Mouse (Mus musculus) MEL (cell line): Measurements from ENCODE around the gene Tppp2.
A peak's percentile ranks its signal among the peaks of the same experiment; 100 is the strongest.

Experiments
- CTCF ChIP-seq, 3 experiments: IDR thresholded peaks in 2 of 3; conservative IDR thresholded peaks in 1 of 3; 2 replicates each; pipeline ENCODE4 v1.5.1; 2011 to 2012; ENCODE audit warnings: low read length in 3 of 3, low read depth in 2 of 3, mild to moderate bottlenecking in 2 of 3, improper control_type of control experiment in 1 of 3, inconsistent platforms in 1 of 3, mixed read lengths in 1 of 3, moderate library complexity in 1 of 3; ENCODE audit not compliant: control insufficient read depth in 1 of 3, insufficient read depth in 1 of 3, poor library complexity in 1 of 3, severe bottlenecking in 1 of 3
- E2F4 ChIP-seq: IDR thresholded peaks from 2 replicates; pipeline ENCODE4 v1.6.1; 2011; ENCODE audit warnings: low read depth, low read length, improper control_type of control experiment, borderline replicate concordance
- ETS1 ChIP-seq: IDR thresholded peaks from 2 replicates; pipeline ENCODE4 v1.6.1; 2012; ENCODE audit warnings: low read depth, mild to moderate bottlenecking, inconsistent platforms, low read length, improper control_type of control experiment, moderate library complexity
- GABPA ChIP-seq: IDR thresholded peaks from 2 replicates; pipeline ENCODE4 v1.6.1; 2012; ENCODE audit warnings: low read depth, mild to moderate bottlenecking, inconsistent platforms, low read length, improper control_type of control experiment, moderate library complexity
- GATA1 ChIP-seq: IDR thresholded peaks from 2 replicates; pipeline ENCODE4 v1.6.1; 2011; ENCODE audit warnings: low read depth, low read length, improper control_type of control experiment
- HCFC1 ChIP-seq: IDR thresholded peaks from 2 replicates; pipeline ENCODE4 v1.6.1; 2012; ENCODE audit warnings: low read depth, mild to moderate bottlenecking, inconsistent platforms, low read length, improper control_type of control experiment, moderate library complexity
- MYC ChIP-seq: IDR thresholded peaks from 2 replicates; pipeline ENCODE4 v1.6.1; 2011; ENCODE audit warnings: low read depth, mild to moderate bottlenecking, low read length, improper control_type of control experiment, moderate library complexity
- POLR2A ChIP-seq, 2 experiments: IDR thresholded peaks; 2 replicates each; pipeline ENCODE4 v1.6.1; 2011 to 2012; ENCODE audit warnings: low read length in 2 of 2, mild to moderate bottlenecking in 2 of 2, control low read depth in 1 of 2, improper control_type of control experiment in 1 of 2, low read depth in 1 of 2, moderate library complexity in 1 of 2; ENCODE audit not compliant: control insufficient read depth in 1 of 2, insufficient read depth in 1 of 2, poor library complexity in 1 of 2
- RCOR1 ChIP-seq: IDR thresholded peaks from 2 replicates; pipeline ENCODE4 v1.6.1; 2012; ENCODE audit warnings: low read depth, mild to moderate bottlenecking, inconsistent platforms, low read length, improper control_type of control experiment
- SMC3 ChIP-seq: IDR thresholded peaks from 2 replicates; pipeline ENCODE4 v1.6.1; 2011; ENCODE audit warnings: low read depth, low read length, improper control_type of control experiment
- TAL1 ChIP-seq: IDR thresholded peaks from 2 replicates; pipeline ENCODE4 v1.6.1; 2012; ENCODE audit warnings: mild to moderate bottlenecking, inconsistent platforms, low read length, moderate library complexity, mixed read lengths
- USF1 ChIP-seq: IDR thresholded peaks from 2 replicates; pipeline ENCODE4 v1.6.1; 2014; ENCODE audit warnings: low read depth, mild to moderate bottlenecking, inconsistent platforms, low read length, improper control_type of control experiment, moderate library complexity
- USF2 ChIP-seq, 2 experiments: IDR thresholded peaks; 2 replicates each; pipeline ENCODE4 v1.6.1; 2011 to 2012; ENCODE audit warnings: improper control_type of control experiment in 2 of 2, low read length in 2 of 2, borderline replicate concordance in 1 of 2, inconsistent platforms in 1 of 2, low read depth in 1 of 2, mild to moderate bottlenecking in 1 of 2; ENCODE audit not compliant: insufficient read depth in 1 of 2

GRCm38 (mm10) chr14:51913062-51913959, 4.9 kb upstream of the Tppp2 start:
- TF ChIP-seq POLR2A (IDR thresholded peaks at IDR 0.05; ENCODE audit: control insufficient read depth in 1 of 2, insufficient read depth in 1 of 2, low read depth in 1 of 2, low read length in 2 of 2, poor library complexity in 1 of 2) (peak in 1 of 2 experiments; percentile 8; a peak in 1 of 4 replicates), CTCF (IDR thresholded peaks at IDR 0.05 in 2 of 3, conservative IDR thresholded peaks at IDR 0.05 in 1 of 3; ENCODE audit: control insufficient read depth in 1 of 3, insufficient read depth in 1 of 3, low read depth in 2 of 3, low read length in 3 of 3, poor library complexity in 1 of 3, severe bottlenecking in 1 of 3) (no peak), HCFC1 (no peak; the same call in 1 of the 2 replicates), TAL1 (no peak), MYC (no peak), ETS1 (no peak), USF1 (no peak), RCOR1 (no peak), E2F4 (no peak), SMC3 (no peak), GATA1 (no peak), USF2 (IDR thresholded peaks at IDR 0.05; ENCODE audit: borderline replicate concordance in 1 of 2, insufficient read depth in 1 of 2, low read depth in 1 of 2, low read length in 2 of 2) (no peak), GABPA (no peak)
